Mouse (Mus musculus): ENCODE results near the gene 3110009E18Rik. TPM values are rescaled to one million over a fixed set of nuclear protein-coding genes. Genes with fewer than 3 reads are reported as not detected.

3110009E18Rik gene
- total and polyA plus RNA-seq, 3 experiments, result 15.1 to 16.5 TPM; not detected in 1

DNA sequence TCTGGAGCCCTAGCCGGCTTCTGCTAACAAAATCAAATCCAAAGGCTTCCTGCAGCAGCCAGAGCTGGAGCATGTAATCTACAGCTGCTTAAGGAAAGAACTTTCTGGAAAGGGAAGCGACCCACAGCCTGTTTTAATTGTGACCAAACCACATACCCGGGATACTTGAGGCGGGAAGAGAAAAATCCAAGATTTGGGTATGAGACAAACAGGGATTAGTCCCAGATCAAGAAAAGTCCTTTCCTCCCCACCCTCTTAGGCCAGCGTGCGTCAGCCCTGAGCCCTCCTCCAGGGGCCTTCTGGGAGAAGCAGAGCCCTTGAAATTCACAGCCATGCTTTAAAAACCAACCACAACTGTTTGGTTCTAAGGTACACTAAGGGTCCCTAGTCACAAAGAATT, 111.2 kb downstream of the 3110009E18Rik start:
- H3K27ac ChIP-seq (ENCODE audit: control insufficient read depth, low read depth, low read length), result peak overlapping the region; percentile 39; the same call in 1 of the 2 replicates
- H3K79me2 ChIP-seq (ENCODE audit: control insufficient read depth, insufficient read depth, low read length, poor library complexity), result no peaks in the 10 kb centered on the region
- H3K27me3 ChIP-seq (ENCODE audit: control insufficient read depth in 1 of 2, insufficient read depth in 2 of 2, low read length in 2 of 2), result no peaks in the 10 kb centered on the region
- DNase-seq (ENCODE audit: low read depth, low spot score), result no peak
- no peaks in the 10 kb centered on the region for H3K9me3 ChIP-seq (replicated peaks; ENCODE audit: insufficient read depth, low read length)
- no peak overlapping the region for H3K4me3 ChIP-seq (ENCODE audit: control insufficient read depth in 1 of 2, insufficient read depth in 1 of 2, low read depth in 2 of 2, low read length in 2 of 2)
- TF ChIP-seq POLR2A (IDR thresholded peaks at IDR 0.05; ENCODE audit: control insufficient read depth in 1 of 2, insufficient read depth in 1 of 2, low read depth in 1 of 2, low read length in 2 of 2, poor library complexity in 1 of 2), result no peak
- no peak for TF ChIP-seq RCOR1 (IDR thresholded peaks at IDR 0.05; ENCODE audit: low read depth, low read length)
- no peak for TF ChIP-seq HCFC1 (IDR thresholded peaks at IDR 0.05; ENCODE audit: low read depth, low read length)
- TF ChIP-seq EP300 (IDR thresholded peaks at IDR 0.05; ENCODE audit: low read depth in 1 of 2, low read length in 2 of 2), result no peak
- no peak for TF ChIP-seq MAZ (IDR thresholded peaks at IDR 0.05; ENCODE audit: low read depth, low read length)
- TF ChIP-seq BHLHE40 (IDR thresholded peaks at IDR 0.05; ENCODE audit: borderline replicate concordance, low read depth, low read length), result no peak
- no peak for TF ChIP-seq GABPA (IDR thresholded peaks at IDR 0.05; ENCODE audit: low read depth, low read length)
- no peak for TF ChIP-seq MXI1 (IDR thresholded peaks at IDR 0.05; ENCODE audit: low read depth, low read length)
- TF ChIP-seq MYC (IDR thresholded peaks at IDR 0.05; ENCODE audit: low read depth, low read length), result no peak
- no peak overlapping the region for H3K9ac ChIP-seq (ENCODE audit: control insufficient read depth, low read depth, low read length, poor library complexity, severe bottlenecking)
- H3K36me3 ChIP-seq (ENCODE audit: control insufficient read depth in 1 of 2, insufficient read depth in 2 of 2, low read length in 2 of 2), result peaks cover 7 to 13% of the 10 kb centered on the region in 2 experiments
- peaks cover 2 to 17% of the 10 kb centered on the region in 2 experiments; a peak in 3 of 4 replicates for H3K4me1 ChIP-seq (ENCODE audit: control insufficient read depth in 1 of 2, insufficient read depth in 2 of 2, low read length in 2 of 2)

DNA sequence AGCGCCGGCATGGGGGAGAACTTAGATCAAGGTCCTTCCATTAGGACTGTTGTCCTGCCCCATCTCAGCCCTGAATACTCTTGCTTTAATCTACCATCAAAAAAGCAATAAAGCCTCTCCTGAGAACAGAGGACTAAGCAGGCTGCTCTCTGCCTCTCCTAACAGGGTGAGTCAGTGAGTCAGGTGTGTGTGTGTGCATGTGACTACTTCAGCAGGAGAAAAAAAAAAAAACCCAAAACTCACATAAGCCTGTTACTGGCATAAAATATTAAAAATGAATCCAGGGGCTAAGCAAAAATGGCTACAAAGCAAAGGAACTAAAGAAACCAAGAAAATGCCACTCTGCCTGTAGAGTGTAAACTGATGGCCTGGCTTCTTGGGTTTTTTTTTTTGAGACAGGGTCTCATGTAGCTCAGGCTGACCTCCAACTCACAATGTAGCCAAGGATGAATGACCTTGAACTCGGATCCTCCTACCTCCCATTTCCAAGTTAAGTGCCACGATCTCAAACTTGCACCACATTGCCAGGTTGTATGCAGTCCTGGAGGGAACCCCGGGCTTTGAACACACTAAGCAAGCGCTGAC, 114.7 kb downstream of the 3110009E18Rik start:
- no peak for TF ChIP-seq CHD1 (IDR thresholded peaks at IDR 0.05; ENCODE audit: low read depth, low read length)
- TF ChIP-seq ZNF384 (IDR thresholded peaks at IDR 0.05; ENCODE audit: low read depth, low read length), result peak; percentile 52; the same call in 1 of the 2 replicates
- H3K27ac ChIP-seq (ENCODE audit: control insufficient read depth, low read depth, low read length), result no peak overlapping the region

DNA sequence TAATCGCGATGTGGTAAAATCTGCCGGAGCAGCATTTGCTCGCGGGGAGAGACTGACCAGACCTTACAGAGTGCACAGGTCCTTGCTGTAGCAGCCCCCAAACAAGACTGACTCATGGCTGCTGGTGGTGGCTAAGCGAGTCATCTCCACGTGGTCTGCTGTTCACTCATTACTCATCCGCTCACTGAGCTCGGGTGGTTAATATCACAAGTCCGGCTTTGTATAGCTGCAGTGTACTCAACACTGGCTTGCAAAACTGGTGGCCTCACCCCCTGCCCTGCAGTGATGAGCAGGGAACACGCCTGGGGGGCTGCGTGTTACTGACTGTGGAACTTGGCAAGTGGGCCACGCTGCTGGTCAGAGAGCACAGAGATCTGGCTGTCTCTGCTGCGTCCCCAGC, 115.4 kb downstream of the 3110009E18Rik start:
- peaks cover 14 to 21% of the 10 kb centered on the region in 2 experiments for H3K36me3 ChIP-seq (ENCODE audit: control insufficient read depth in 1 of 2, insufficient read depth in 2 of 2, low read length in 2 of 2)
- peak; percentile 34 for DNase-seq (ENCODE audit: low read depth, low spot score)
- H3K9me3 ChIP-seq (replicated peaks; ENCODE audit: insufficient read depth, low read length), result no peaks in the 10 kb centered on the region
- TF ChIP-seq USF1 (IDR thresholded peaks at IDR 0.05; ENCODE audit: low read depth, low read length) (no peak), RCOR1 (IDR thresholded peaks at IDR 0.05; ENCODE audit: low read depth, low read length) (no peak), MYB (IDR thresholded peaks at IDR 0.05; ENCODE audit: low read depth, low read length) (no peak), UBTF (IDR thresholded peaks at IDR 0.05; ENCODE audit: borderline replicate concordance, insufficient read depth, low read depth, low read length) (no peak), MEF2A (IDR thresholded peaks at IDR 0.05; ENCODE audit: extremely low read depth, insufficient replicate concordance, low read depth, low read length, poor library complexity, severe bottlenecking) (no peak), POLR2A (IDR thresholded peaks at IDR 0.05; ENCODE audit: control insufficient read depth in 1 of 2, insufficient read depth in 1 of 2, low read depth in 1 of 2, low read length in 2 of 2, poor library complexity in 1 of 2) (no peak), MXI1 (IDR thresholded peaks at IDR 0.05; ENCODE audit: low read depth, low read length) (no peak), NRF1 (IDR thresholded peaks at IDR 0.05; ENCODE audit: insufficient read depth, low read depth, low read length, poor library complexity, severe bottlenecking) (no peak), TBP (IDR thresholded peaks at IDR 0.05; ENCODE audit: low read depth, low read length) (no peak), ZMIZ1 (IDR thresholded peaks at IDR 0.05; ENCODE audit: low read depth, low read length) (no peak), SIN3A (IDR thresholded peaks at IDR 0.05; ENCODE audit: low read length) (no peak), SMC3 (IDR thresholded peaks at IDR 0.05; ENCODE audit: low read depth, low read length) (no peak), CHD1 (IDR thresholded peaks at IDR 0.05; ENCODE audit: low read depth, low read length) (no peak), E2F4 (IDR thresholded peaks at IDR 0.05; ENCODE audit: borderline replicate concordance, low read depth, low read length) (no peak), KAT2A (conservative IDR thresholded peaks at IDR 0.05; ENCODE audit: low read depth, low read length) (no peak), TCF12 (IDR thresholded peaks at IDR 0.05; ENCODE audit: low read depth, low read length) (no peak), TAL1 (IDR thresholded peaks at IDR 0.05; ENCODE audit: low read length) (no peak)

More for the DNA sequence above, 114.7 kb downstream of the 3110009E18Rik start:
- Histone ChIP-seq H3K79me2 (ENCODE audit: control insufficient read depth, insufficient read depth, low read length, poor library complexity) (0 out of 2 replicates have a peak, but pooled peaks cover 2% of the 10 kb centered on the region), H3K4me1 (ENCODE audit: control insufficient read depth in 1 of 2, insufficient read depth in 2 of 2, low read length in 2 of 2) (peaks cover 2 to 23% of the 10 kb centered on the region in 2 experiments; a peak in 3 of 4 replicates), H3K27me3 (ENCODE audit: control insufficient read depth in 1 of 2, insufficient read depth in 2 of 2, low read length in 2 of 2) (no peaks in the 10 kb centered on the region), H3K9ac (ENCODE audit: control insufficient read depth, low read depth, low read length, poor library complexity, severe bottlenecking) (no peak overlapping the region), H3K36me3 (ENCODE audit: control insufficient read depth in 1 of 2, insufficient read depth in 2 of 2, low read length in 2 of 2) (peaks cover 15 to 22% of the 10 kb centered on the region in 2 experiments), H3K9me3 (replicated peaks; ENCODE audit: insufficient read depth, low read length) (no peaks in the 10 kb centered on the region), H3K4me3 (ENCODE audit: control insufficient read depth in 1 of 2, insufficient read depth in 1 of 2, low read depth in 2 of 2, low read length in 2 of 2) (no peak overlapping the region)
- DNase-seq (ENCODE audit: low read depth, low spot score), result no peak

More for the DNA sequence above, 115.4 kb downstream of the 3110009E18Rik start:
- Histone ChIP-seq H3K4me3 (ENCODE audit: control insufficient read depth in 1 of 2, insufficient read depth in 1 of 2, low read depth in 2 of 2, low read length in 2 of 2) (no peak overlapping the region), H3K4me1 (ENCODE audit: control insufficient read depth in 1 of 2, insufficient read depth in 2 of 2, low read length in 2 of 2) (peaks cover 2 to 23% of the 10 kb centered on the region in 2 experiments; a peak in 3 of 4 replicates), H3K79me2 (ENCODE audit: control insufficient read depth, insufficient read depth, low read length, poor library complexity) (0 out of 2 replicates have a peak, but pooled peaks cover 2% of the 10 kb centered on the region), H3K27me3 (ENCODE audit: control insufficient read depth in 1 of 2, insufficient read depth in 2 of 2, low read length in 2 of 2) (no peaks in the 10 kb centered on the region), H3K9ac (ENCODE audit: control insufficient read depth, low read depth, low read length, poor library complexity, severe bottlenecking) (no peak overlapping the region), H3K27ac (ENCODE audit: control insufficient read depth, low read depth, low read length) (no peak overlapping the region)
